Mouse (Mus musculus) spleen, postnatal 14 days (tissue): ENCODE measurements at regions not wholly inside any gene's neighbourhood (a gene's known extent, or its start where the extent isn't known, plus 50 kb on each side); places are given as distances from the start of the nearest gene placed in this dataset.
"Not testable (repeated sequence)": the region's sequence is repeated elsewhere in the genome, so short reads cannot be mapped to it uniquely, and the experiment has no call there.

Experiments used
- DNase-seq, 2 experiments: peaks; one replicate each; pipeline ENCODE4 v3.0.0; 2021 to 2022; ENCODE audit warnings: low spot score in 2 of 2

DNA sequence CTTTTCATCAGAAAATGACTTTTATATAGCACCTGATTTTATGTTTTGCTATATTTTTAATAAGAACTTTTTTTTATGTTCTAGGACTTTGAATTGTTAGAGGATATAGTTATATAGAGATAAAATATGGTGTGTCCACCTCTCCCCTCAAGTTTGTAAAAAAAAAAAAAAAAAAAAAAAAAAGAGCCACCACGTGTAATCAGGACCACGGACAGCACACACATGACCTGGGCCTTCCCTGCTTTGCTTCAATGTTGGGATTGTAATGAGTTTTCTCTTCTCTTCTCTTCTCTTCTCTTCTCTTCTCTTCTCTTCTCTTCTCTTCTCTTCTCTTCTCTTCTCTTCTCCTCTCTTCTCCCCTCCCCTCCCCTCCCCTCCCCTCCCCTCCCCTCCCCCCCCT is 78.5 kb downstream of the 1700010I14Rik start:
- not testable (repeated sequence) for DNase-seq

DNA sequence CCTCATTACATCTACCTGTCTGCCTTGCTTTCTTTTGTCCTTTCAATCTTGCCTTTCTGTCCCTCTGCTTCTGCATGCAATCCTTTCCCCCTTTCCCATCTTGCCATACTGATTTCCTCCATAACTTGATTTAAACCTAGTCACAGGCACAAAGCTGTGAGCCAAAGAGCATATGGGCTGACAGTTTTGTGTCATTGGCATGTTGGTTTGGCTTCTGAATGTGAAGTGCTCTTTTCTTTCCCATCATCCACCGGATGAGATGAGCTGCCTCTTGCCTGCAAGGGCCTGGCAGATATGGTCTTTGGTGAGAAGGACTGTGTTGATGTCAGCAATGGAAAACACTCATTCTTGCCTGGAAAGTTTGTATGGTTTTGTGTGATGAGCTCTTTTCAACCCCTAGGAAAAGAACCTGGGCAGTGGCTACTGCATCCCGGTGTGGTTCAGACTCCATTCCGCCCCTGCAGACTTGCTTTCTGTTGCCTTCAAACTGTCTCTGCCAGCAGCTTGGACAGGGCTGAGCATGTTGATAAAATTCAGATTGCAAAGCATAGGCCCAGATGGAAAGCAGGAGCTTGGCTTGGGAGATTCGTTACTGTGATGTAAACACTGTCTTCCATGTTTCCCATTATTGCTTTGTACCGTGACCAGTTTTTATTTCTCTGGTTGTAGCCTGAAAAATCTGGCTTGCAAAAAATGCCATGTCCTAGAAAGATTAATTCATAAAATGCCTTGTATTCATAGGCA is 80.9 kb downstream of the 1700010I14Rik start:
- no peak for DNase-seq

DNA sequence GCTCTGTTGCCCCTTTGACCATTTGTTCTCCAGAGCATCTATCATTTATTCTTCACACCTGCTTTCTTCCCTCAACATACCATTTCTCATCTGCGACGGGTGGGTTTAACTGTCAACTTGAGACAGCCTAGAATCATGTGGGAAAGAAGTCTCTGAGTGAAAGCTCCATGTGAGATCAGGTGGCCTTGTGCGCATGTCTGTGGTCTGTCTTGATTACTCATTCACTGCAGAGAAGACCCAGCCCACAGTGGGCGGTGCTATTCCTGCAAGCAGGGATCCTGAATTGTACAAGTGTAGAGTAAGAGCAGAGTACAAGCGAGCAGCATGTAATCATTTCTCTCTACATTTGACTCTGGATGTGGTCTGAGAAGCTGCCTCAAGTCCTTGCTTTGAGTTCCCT is 95.5 kb downstream of the 1700010I14Rik start:
- no peak for DNase-seq

- no peak for DNase-seq
These were observed 139.7 kb downstream of the 1700010I14Rik start for GRCm38 (mm10) chr17:9127866-9128265.

- DNase-seq, result no peak
These were observed 157.6 kb downstream of the 1700010I14Rik start for GRCm38 (mm10) chr17:9145605-9146223.

DNA sequence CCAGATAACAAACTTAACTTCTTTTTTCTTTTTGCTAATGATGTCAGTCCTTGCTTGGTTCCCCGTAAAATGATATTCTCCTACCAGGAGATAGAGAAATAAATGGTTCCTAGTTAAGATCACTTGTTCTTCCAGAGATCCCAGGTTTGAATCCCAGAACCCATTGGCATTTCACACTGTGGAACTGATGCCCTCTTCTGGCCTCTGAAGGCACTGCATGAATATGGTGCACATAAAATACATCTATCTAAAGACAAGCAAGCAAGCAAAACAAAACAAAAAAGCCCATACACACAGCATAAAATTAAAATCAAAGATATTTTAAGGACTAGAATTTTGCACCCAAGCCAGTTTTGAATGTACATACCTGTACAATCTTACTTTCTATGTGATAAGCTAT is 162.5 kb downstream of the 1700010I14Rik start:
- DNase-seq, result no peak

DNA sequence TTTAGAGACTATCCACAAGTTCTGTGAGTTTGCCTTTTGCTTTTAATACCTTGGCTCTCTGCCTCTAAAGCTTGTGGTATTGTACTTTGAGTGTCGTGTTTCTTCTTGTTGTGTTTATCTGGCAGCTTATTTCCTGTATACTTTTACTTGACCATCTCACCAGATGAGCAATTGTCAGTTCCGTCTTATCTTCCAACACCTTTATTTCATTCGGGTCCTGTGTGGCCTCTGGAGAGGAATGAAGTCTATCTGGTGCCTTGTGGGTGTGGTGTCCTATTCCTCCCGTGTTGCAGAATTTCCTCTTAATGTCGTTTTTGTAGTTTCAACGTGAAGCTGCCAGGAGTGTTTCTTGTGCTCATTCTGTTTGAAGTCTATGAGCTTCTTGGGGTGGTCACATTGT is 174.0 kb downstream of the 1700010I14Rik start:
- no peak for DNase-seq

DNA sequence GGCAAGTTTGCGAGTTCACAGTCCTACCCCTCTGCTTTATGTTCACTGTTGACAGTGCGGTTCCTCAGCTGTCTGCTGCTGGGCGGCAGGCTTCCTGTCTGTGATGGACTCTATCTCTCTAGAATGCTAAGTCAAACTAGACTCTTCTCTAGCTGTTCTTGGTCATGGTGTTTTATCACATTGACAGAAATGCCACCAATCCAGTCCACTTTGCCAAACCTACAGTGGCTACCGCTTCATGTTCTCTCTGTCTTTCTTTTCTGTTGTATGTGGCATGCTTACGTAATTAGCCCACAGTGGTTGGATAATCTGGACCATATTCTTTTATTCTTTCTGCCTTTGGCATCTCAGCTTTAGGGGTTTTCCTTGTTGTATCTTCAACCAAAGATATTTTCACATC is 174.5 kb downstream of the 1700010I14Rik start:
- no peak for DNase-seq

DNA sequence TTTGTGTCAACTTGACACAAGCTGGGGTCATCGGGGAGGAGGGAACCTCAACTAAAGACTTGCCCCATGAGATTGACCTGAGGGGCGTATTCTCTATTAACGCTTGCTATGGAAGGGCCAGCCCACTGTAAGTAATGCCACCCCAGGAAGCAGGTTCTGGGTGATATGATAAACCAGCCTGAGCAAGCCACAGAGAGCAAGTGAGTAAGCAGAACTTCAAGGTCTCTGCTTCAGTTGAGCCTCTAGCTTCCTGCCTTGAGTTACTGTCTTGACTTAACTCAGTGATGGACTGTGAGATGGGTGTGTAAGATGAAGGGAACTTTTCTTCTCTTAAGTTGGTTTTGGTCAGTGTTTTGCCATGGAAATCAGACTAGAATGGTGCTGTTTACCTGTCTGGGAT is 175.2 kb downstream of the 1700010I14Rik start:
- no peak for DNase-seq

DNA sequence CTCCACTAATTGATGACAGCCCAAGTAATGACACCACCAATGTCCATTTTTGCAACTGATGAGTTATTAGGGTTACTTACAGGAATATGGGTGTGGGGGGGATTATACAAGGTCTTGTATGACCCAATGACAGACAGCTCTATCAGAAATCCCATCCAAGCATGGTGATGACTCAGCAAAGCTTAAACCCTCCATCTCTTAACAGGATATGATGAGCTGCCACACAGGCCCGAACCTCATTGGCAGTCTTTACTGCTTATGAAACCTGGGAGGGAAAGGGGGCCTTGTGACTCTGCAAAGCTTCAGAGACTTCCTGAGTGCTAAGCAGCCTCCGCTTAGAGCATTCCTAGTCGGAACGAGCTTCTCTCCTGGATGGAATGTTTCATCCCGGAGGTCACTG is 176.4 kb downstream of the 1700010I14Rik start:
- DNase-seq, result no peak

DNA sequence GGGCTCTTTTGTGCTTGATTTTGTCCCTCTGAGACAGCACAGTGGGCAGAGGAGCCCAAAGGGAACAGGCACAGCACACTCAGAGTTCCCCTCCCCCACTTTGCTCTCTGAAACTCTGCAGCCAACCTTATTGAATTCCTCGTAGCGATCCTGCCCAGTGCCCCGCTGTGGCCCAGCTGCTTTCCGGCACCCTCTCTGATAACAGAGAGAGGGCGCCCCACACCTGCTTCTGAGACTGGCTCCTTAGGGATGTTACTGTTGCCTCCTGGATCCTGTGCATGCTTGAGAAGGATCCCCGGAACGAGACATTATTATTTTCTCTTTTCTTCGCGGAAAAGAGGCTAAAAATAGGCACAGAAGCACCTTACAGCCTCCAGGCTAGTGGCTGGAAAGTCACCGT is 179.0 kb downstream of the 1700010I14Rik start:
- no peak for DNase-seq

DNA sequence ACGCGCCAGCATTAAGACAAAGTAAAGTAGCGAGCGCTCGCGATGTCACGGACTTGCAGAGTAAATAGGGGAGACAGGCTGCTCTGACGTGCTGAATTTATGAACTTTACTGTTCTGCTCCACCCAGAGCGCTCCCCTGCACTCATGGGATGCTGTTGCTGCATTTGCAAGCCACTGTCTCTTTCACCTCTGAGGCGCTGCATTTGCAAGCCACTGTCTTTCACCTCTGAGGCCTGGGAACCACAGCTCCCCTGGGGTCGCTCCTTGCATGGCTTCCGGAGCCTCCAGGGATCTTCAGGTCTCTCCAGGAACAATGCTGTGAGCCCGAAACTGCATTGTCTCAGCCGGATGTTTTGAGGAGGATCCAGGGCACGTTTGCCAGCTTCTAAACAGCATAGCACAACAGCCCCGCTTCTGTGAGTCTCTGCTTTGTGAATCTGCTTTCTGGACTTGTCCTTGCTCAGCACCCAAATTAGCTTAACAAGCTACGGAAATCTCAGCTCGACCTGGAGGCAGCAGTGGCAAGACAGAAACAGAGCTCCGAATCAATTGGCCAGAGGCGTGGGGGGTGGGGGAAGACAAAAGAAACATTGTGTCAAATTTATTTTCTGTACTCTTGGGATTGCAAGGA is 179.6 kb downstream of the 1700010I14Rik start:
- no peak for DNase-seq

DNA sequence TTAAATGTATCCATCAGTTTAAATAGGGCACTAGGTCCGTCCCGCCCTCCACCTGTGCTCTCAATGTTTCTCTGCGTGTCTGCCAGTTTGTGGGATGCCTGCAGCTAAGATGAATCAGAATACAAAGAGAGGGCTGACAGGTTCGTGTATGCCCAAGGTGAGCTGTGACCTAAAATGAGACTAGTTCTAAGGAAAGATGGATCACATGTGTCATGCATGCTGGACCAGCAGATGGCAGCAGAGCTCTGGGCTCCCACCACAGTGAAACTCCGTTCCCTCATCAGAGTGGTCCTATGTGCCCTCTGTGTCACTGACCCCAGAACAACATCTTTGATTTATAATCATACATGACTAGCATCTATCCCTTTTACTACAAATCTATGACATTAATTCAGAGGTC is 180.3 kb downstream of the 1700010I14Rik start:
- peak in 1 of 2 experiments; percentile 17 for DNase-seq

GRCm38 (mm10) chr17:9169371-9169770 is 181.2 kb downstream of the 1700010I14Rik start:
- peak in 1 of 2 experiments; percentile 7 for DNase-seq

GRCm38 (mm10) chr17:9197160-9197559 is 209.0 kb downstream of the 1700010I14Rik start:
- no peak for DNase-seq

- no peak for DNase-seq
These were observed 212.3 kb downstream of the 1700010I14Rik start for GRCm38 (mm10) chr17:9200386-9200785.

- no peak for DNase-seq
These were observed 214.4 kb downstream of the 1700010I14Rik start for GRCm38 (mm10) chr17:9202496-9202895.

DNA sequence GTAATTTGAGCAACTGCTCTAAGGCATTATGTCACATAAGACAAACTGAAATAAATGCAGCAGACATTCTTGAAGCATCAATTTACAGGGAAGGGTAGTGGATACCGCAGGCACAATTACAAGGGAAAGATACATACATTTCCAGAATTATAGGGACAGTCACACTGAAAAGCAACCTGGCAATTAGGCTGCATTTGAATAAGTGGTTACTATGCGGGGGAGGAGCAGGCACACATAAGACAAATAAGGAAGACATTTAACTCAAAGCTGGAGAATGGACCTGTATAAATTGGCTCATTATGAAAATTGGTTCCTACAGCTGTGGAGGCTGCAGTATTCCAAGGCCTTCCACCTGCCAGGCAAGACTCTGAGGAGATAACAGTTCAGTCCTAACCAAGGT is 211.2 kb upstream of the Gm17728 start:
- no peak for DNase-seq

DNA sequence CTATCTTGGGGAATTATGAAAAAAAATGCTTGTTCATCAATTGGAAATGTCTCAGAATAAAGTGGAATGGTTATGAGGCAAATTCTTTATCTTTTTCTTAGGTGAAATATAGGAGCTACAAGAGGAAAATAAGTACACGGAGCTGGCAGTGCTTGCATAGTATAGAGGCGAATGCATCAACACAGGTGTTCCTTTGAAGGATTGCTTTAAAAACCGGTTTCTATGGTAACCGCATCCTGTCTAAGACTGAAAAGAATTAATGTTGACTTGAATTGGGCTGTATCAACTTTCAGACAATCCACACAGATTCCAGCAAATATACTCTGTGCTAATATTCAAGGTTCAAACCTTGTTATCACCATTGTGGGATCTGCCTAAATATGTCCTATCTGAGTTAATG is 198.8 kb upstream of the Gm17728 start:
- no peak for DNase-seq

- DNase-seq, result no peak
These were observed 193.8 kb upstream of the Gm17728 start for GRCm38 (mm10) chr17:9227872-9228575.

- DNase-seq, result no peak
These were observed 186.7 kb upstream of the Gm17728 start for GRCm38 (mm10) chr17:9235141-9235571.

DNA sequence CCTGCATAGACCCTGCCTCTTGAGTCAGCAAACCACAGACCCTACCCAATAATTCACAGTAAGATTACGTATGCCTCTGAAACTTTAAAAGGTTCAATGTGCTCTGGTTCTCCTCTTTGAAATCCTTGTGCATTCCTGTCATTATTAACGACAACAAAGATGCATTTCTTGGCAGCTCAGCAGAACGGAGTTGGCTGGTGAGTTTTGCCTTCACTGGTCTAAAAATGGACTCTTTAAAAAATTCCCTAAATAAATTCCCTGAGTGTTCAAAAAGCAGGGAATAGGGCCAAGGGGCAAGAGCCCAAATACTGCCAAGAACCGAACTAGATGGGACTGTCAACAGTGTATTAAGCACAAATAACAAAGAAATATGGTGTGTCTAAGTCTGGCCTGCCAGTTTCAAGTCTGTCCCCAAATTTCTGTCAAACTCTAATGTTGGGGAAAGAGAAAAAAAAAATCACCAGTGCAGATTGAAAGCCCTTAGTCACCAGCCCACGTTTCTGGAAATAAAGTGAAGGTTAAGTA is 163.2 kb upstream of the Gm17728 start:
- DNase-seq, result no peak
